Mouse (Mus musculus) embryonic facial prominence, embryonic 14.5 days (tissue): Measurements from ENCODE around the gene Fig4. TPM values are rescaled to one million over a fixed set of nuclear protein-coding genes. Genes with fewer than 3 reads are reported as not detected.

Experiments used
- ATAC-seq: fragments of 200-750 bp; cut with Nextera tagmentation; 2 replicates; pipeline ENCODE4 v1.8.0; 2017; ENCODE audit warnings: low read depth, moderate number of reproducible peaks, moderate TSS enrichment
- DNase-seq: peaks from one replicate; pipeline ENCODE4 v3.0.0-alpha.2; 2015; ENCODE audit warnings: low spot score
- H3K27ac ChIP-seq: fragments of 300-500 bp; sonication (generic); replicated peaks from 2 replicates; pipeline ENCODE4 v1.5.1; 2014; ENCODE audit warnings: low read depth, mild to moderate bottlenecking, low read length, moderate library complexity
- H3K27me3 ChIP-seq: fragments of 300-500 bp; sonication (generic); replicated peaks from 2 replicates; pipeline ENCODE4 v1.6.1; 2014; ENCODE audit warnings: low read length; ENCODE audit not compliant: control insufficient read depth, insufficient read depth
- H3K36me3 ChIP-seq: fragments of 300-500 bp; sonication (generic); 2 replicates; pipeline ENCODE4 v1.6.1; 2014; ENCODE audit warnings: low read length, mixed read lengths; ENCODE audit not compliant: control insufficient read depth, insufficient read depth
- H3K4me1 ChIP-seq: fragments of 300-500 bp; sonication (generic); 2 replicates; pipeline ENCODE4 v1.6.1; 2014; ENCODE audit warnings: antibody characterized with exemption, low read length; ENCODE audit not compliant: control insufficient read depth, insufficient read depth
- H3K4me2 ChIP-seq: fragments of 300-500 bp; sonication (generic); 2 replicates; pipeline ENCODE4 v1.6.1; 2014; ENCODE audit warnings: low read depth, mild to moderate bottlenecking, low read length, moderate library complexity, mixed read lengths
- H3K4me3 ChIP-seq: fragments of 300-500 bp; sonication (generic); 2 replicates; pipeline ENCODE4 v1.5.1; 2014; ENCODE audit warnings: low read depth, mild to moderate bottlenecking, low read length
- H3K9ac ChIP-seq: fragments of 300-500 bp; sonication (generic); 2 replicates; pipeline ENCODE4 v1.6.1; 2014; ENCODE audit warnings: low read depth, mild to moderate bottlenecking, low read length, moderate library complexity, mixed read lengths
- H3K9me3 ChIP-seq: fragments of 300-500 bp; sonication (generic); 2 replicates; pipeline ENCODE4 v1.6.1; 2016; ENCODE audit warnings: low read length; ENCODE audit not compliant: control insufficient read depth
- WGBS: fragments of 180-500 bp; shearing (Covaris S2); extraction: QIAGEN DNeasy Blood & Tissue Kit; methylation state at CpG from one replicate; pipeline ENCODE4 v1.1.7; 2014; 5-methylcytosine and 5-hydroxymethylcytosine counted together
- polyA plus RNA-seq: library from polyadenylated mRNA; unstranded; fragments of >200 nt; fragmentation: Nextera tagmentation; extraction: Ambion mirVana; gene quantifications from 2 replicates; pipeline ENCODE4 v1.2.1, GENCODE M21; 2014

Gene Fig4
- polyA plus RNA-seq: 16.8 and 18.4 TPM in 2 replicates

GRCm38 (mm10) chr10:41302689-41303431 is at the start of gene Fig4:
Gene Fig4, minus strand, starts transcription at chr10:41303260.
- H3K9ac ChIP-seq: peak within 1 kb of the TSS; percentile 79
- H3K27me3 ChIP-seq: no peaks in the 10 kb centered on the region
- no peaks in the 10 kb centered on the region for H3K36me3 ChIP-seq
- H3K4me3 ChIP-seq: peak within 1 kb of the TSS; percentile 94
- ATAC-seq: peak; percentile 95
- under 1% methylated on average over 33 of the region's 38 CpGs for WGBS
- peak; percentile 96 for DNase-seq
- no peaks in the 10 kb centered on the region for H3K9me3 ChIP-seq
- H3K4me2 ChIP-seq: peak within 1 kb of the TSS; percentile 82
- no peaks in the 10 kb centered on the region for H3K4me1 ChIP-seq
- peak within 1 kb of the TSS; percentile 24; the same call in 1 of the 2 replicates for H3K27ac ChIP-seq

GRCm38 (mm10) chr10:41341346-41341745 is 38.3 kb upstream of the Fig4 start:
- DNase-seq (no peak), ATAC-seq (no peak)
- H3K9ac ChIP-seq: no peak overlapping the region
- whole genome bisulfite sequencing: 82% methylated on average over 7 of the region's 7 CpGs
- no peaks in the 10 kb centered on the region for H3K36me3 ChIP-seq
- no peak overlapping the region for H3K27ac ChIP-seq
- H3K27me3 ChIP-seq: no peaks in the 10 kb centered on the region
- H3K4me2 ChIP-seq: no peak overlapping the region
- no peak overlapping the region for H3K4me3 ChIP-seq
- H3K4me1 ChIP-seq: no peaks in the 10 kb centered on the region
- no peaks in the 10 kb centered on the region for H3K9me3 ChIP-seq

GRCm38 (mm10) chr10:41332533-41333043 is 29.5 kb upstream of the Fig4 start:
- 81% methylated on average over 2 of the region's 2 CpGs for WGBS
- Histone ChIP-seq H3K4me1 (no peaks in the 10 kb centered on the region), H3K27ac (no peak overlapping the region)

GRCm38 (mm10) chr10:41315866-41316265 is 12.8 kb upstream of the Fig4 start:
- Histone ChIP-seq H3K4me1 (no peaks in the 10 kb centered on the region), H3K9me3 (no peaks in the 10 kb centered on the region), H3K36me3 (no peaks in the 10 kb centered on the region), H3K27me3 (no peaks in the 10 kb centered on the region), H3K4me2 (no peak overlapping the region), H3K9ac (no peak overlapping the region), H3K4me3 (no peak overlapping the region), H3K27ac (no peak overlapping the region)
- 83% methylated on average over 3 of the region's 3 CpGs for WGBS
- ATAC-seq (no peak), DNase-seq (no peak)

More at GRCm38 (mm10) chr10:41332533-41333043, 29.5 kb upstream of the Fig4 start:
- ATAC-seq (no peak), DNase-seq (no peak)
- Histone ChIP-seq H3K36me3 (no peaks in the 10 kb centered on the region), H3K9ac (no peak overlapping the region), H3K27me3 (no peaks in the 10 kb centered on the region), H3K9me3 (no peaks in the 10 kb centered on the region), H3K4me2 (no peak overlapping the region), H3K4me3 (no peak overlapping the region)

- Histone ChIP-seq H3K4me3 (no peak overlapping the region), H3K4me2 (no peak overlapping the region), H3K36me3 (no peaks in the 10 kb centered on the region), H3K27ac (no peak overlapping the region), H3K9me3 (no peaks in the 10 kb centered on the region), H3K4me1 (no peaks in the 10 kb centered on the region), H3K27me3 (no peaks in the 10 kb centered on the region), H3K9ac (no peak overlapping the region)
- no peak for ATAC-seq
- no peak for DNase-seq
- WGBS: 70% methylated on average over 4 of the region's 4 CpGs
These were observed 5.1 kb upstream of the Fig4 start for GRCm38 (mm10) chr10:41308205-41308604.

DNA sequence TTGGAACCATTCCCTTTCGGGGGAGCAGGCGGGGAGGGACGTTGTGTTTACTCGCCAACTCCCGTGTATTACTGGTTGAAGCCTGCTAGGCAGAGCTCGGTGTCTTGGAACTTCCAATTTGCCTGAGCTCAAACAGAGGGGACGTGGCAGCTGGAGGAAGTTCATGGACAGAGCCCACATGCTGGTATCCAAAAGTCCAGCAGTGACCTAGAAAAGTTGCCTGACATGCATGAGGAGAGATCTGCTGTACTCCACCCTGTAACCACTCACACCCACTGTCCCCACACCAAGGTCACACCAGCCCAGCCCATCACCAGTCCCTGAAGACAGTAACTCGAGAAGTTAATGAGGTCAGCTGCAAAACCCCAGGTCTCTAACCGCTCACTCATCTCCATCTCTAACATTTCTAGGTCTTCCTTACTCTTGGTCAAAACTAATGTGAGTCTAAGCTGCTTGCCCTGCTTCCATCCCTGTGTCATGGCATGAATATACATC is 1.9 kb upstream of the Fig4 start:
- DNase-seq (no peak), ATAC-seq (no peak)
- Histone ChIP-seq H3K27me3 (no peaks in the 10 kb centered on the region), H3K36me3 (no peaks in the 10 kb centered on the region), H3K9me3 (no peaks in the 10 kb centered on the region), H3K9ac (no peak overlapping the region), H3K4me2 (no peak overlapping the region), H3K4me1 (no peaks in the 10 kb centered on the region), H3K4me3 (no peak overlapping the region), H3K27ac (no peak overlapping the region)
- 71% methylated on average over 9 of the region's 9 CpGs for WGBS

DNA sequence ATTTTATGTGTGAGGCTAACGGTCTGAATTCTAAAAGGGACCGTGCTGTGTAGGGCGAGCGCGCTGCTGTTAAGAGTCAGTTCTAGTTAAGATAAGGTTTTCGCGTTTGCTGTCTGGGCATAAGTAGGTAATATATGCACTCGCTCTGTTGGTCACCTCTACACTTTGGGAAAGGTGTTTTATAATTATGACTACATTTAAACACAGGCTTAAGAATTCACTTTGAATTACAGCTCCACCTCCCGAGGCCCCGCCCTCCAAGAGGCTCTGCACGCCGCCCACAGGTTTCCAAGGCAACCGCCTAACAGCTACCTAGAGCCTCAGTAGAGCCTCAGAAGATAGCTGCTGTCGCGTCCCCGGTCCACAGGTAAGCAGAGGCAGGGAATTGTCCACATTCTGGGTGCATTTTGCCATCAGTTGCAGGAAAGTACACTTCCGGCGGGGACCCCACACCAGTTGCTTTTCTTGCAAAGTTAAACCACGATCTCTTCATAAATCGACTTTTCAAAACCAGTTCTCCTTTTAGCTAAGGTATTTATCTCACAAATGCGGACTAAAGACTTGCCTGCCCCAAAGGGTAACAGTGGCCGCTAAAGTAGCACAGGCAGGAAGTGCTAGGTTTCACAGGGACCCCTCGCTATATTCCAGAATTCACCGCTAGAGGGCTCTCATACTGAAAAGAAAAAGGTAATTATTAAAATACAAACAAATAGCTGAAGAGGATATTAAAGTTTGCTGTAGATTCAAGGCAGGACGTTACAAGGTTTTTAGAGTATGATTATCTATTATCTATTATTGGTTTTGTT is 782 bp upstream of the Fig4 start, which contains the start of gene Ak9:
Gene Ak9, plus strand, starts transcription at position 342 of the 806 bp plus-strand sequence.
- Histone ChIP-seq H3K36me3 (no peaks in the 10 kb centered on the region), H3K4me2 (peak within 1 kb of the TSS; percentile 82), H3K9me3 (no peaks in the 10 kb centered on the region), H3K27ac (peak within 1 kb of the TSS; percentile 24; the same call in 1 of the 2 replicates), H3K9ac (peak within 1 kb of the TSS; percentile 79), H3K4me3 (peak within 1 kb of the TSS; percentile 94), H3K4me1 (no peaks in the 10 kb centered on the region), H3K27me3 (no peaks in the 10 kb centered on the region)
- ATAC-seq: peak; percentile 89
- DNase-seq: peak; percentile 95
- under 1% methylated on average over 25 of the region's 25 CpGs for WGBS

GRCm38 (mm10) chr10:41300161-41300560 is 2.9 kb downstream of the Fig4 start:
- no peak overlapping the region for H3K9ac ChIP-seq
- no peaks in the 10 kb centered on the region for H3K9me3 ChIP-seq
- H3K4me3 ChIP-seq: no peak overlapping the region
- no peak overlapping the region for H3K4me2 ChIP-seq
- ATAC-seq: no peak
- no peaks in the 10 kb centered on the region for H3K36me3 ChIP-seq
- H3K4me1 ChIP-seq: no peaks in the 10 kb centered on the region
- no peak for DNase-seq
- H3K27me3 ChIP-seq: no peaks in the 10 kb centered on the region
- H3K27ac ChIP-seq: no peak overlapping the region
- 58% methylated on average over 1 of the region's 1 CpGs for WGBS
